Mouse (Mus musculus): ENCODE data around the gene Tmem117. TPM values are rescaled to one million over a fixed set of nuclear protein-coding genes. Genes with fewer than 3 reads are reported as not detected.

Gene Tmem117
- polyA plus RNA-seq, 1 experiment from 2014 or later = 16.1 TPM

- ATAC-seq (ENCODE audit: low FRiP score) = no peak
- no peaks in the 10 kb centered on the region for H3K27me3 ChIP-seq (ENCODE audit: control insufficient read depth, insufficient read depth, low read length)
- H3K36me3 ChIP-seq (replicated peaks; ENCODE audit: control insufficient read depth, insufficient read depth) = no peaks in the 10 kb centered on the region
- no peak overlapping the region for H3K4me2 ChIP-seq (replicated peaks)
- no peak overlapping the region for H3K9ac ChIP-seq
- no peaks in the 10 kb centered on the region for H3K9me3 ChIP-seq (ENCODE audit: control insufficient read depth, low read length)
- WGBS = 72% methylated on average over 13 of the region's 13 CpGs
- no peak overlapping the region for H3K4me3 ChIP-seq (replicated peaks; ENCODE audit: low read length)
- DNase-seq (ENCODE audit: low spot score) = no peak
- H3K4me1 ChIP-seq (replicated peaks; ENCODE audit: control insufficient read depth, insufficient read depth, low read length) = no peaks in the 10 kb centered on the region
- H3K27ac ChIP-seq = no peak overlapping the region
Measured at GRCm38 (mm10) chr15:94968403-94969180, 339.6 kb downstream of the Tmem117 start.

- Histone ChIP-seq H3K36me3 (replicated peaks; ENCODE audit: control insufficient read depth, insufficient read depth) (no peaks in the 10 kb centered on the region), H3K4me3 (replicated peaks; ENCODE audit: low read length) (no peak overlapping the region), H3K4me1 (replicated peaks; ENCODE audit: control insufficient read depth, insufficient read depth, low read length) (no peaks in the 10 kb centered on the region), H3K9ac (no peak overlapping the region), H3K9me3 (ENCODE audit: control insufficient read depth, low read length) (no peaks in the 10 kb centered on the region), H3K27me3 (ENCODE audit: control insufficient read depth, insufficient read depth, low read length) (no peaks in the 10 kb centered on the region), H3K27ac (no peak overlapping the region), H3K4me2 (replicated peaks) (no peak overlapping the region)
- 86% methylated on average over 4 of the region's 4 CpGs for WGBS
- ATAC-seq (ENCODE audit: low FRiP score) = no peak
- DNase-seq (ENCODE audit: low spot score) = no peak
Measured at GRCm38 (mm10) chr15:94981798-94982197, 352.8 kb downstream of the Tmem117 start.

- H3K4me1 ChIP-seq (replicated peaks; ENCODE audit: control insufficient read depth, insufficient read depth, low read length) = no peaks in the 10 kb centered on the region
- no peak overlapping the region for H3K27ac ChIP-seq
- no peak for ATAC-seq (ENCODE audit: low FRiP score)
- no peak for DNase-seq (ENCODE audit: low spot score)
- H3K4me2 ChIP-seq (replicated peaks) = no peak overlapping the region
- WGBS = 86% methylated on average over 9 of the region's 9 CpGs
- H3K4me3 ChIP-seq (replicated peaks; ENCODE audit: low read length) = no peak overlapping the region
- H3K9ac ChIP-seq = no peak overlapping the region
- no peaks in the 10 kb centered on the region for H3K9me3 ChIP-seq (ENCODE audit: control insufficient read depth, low read length)
- no peaks in the 10 kb centered on the region for H3K36me3 ChIP-seq (replicated peaks; ENCODE audit: control insufficient read depth, insufficient read depth)
- no peaks in the 10 kb centered on the region for H3K27me3 ChIP-seq (ENCODE audit: control insufficient read depth, insufficient read depth, low read length)
Measured at GRCm38 (mm10) chr15:94995352-94995751, 366.3 kb downstream of the Tmem117 start.

GRCm38 (mm10) chr15:95005121-95005824 lies 376.2 kb downstream of the Tmem117 start:
- H3K9ac ChIP-seq = no peak overlapping the region
- no peaks in the 10 kb centered on the region for H3K9me3 ChIP-seq (ENCODE audit: control insufficient read depth, low read length)
- H3K27me3 ChIP-seq (ENCODE audit: control insufficient read depth, insufficient read depth, low read length) = no peaks in the 10 kb centered on the region
- 0 out of 2 replicates have a peak overlapping the region, but pooled peaks have one; percentile 39 for H3K27ac ChIP-seq
- H3K4me2 ChIP-seq (replicated peaks) = no peak overlapping the region
- no peaks in the 10 kb centered on the region for H3K36me3 ChIP-seq (replicated peaks; ENCODE audit: control insufficient read depth, insufficient read depth)
- WGBS = 54% methylated on average over 8 of the region's 8 CpGs
- DNase-seq (ENCODE audit: low spot score) = no peak
- no peaks in the 10 kb centered on the region; the same call in 1 of the 2 replicates for H3K4me1 ChIP-seq (replicated peaks; ENCODE audit: control insufficient read depth, insufficient read depth, low read length)
- no peak overlapping the region for H3K4me3 ChIP-seq (replicated peaks; ENCODE audit: low read length)
- ATAC-seq (ENCODE audit: low FRiP score) = no peak

- H3K36me3 ChIP-seq (replicated peaks; ENCODE audit: control insufficient read depth, insufficient read depth) = no peaks in the 10 kb centered on the region
- H3K4me2 ChIP-seq (replicated peaks) = no peak overlapping the region
- no peak overlapping the region for H3K9ac ChIP-seq
- WGBS = 90% methylated on average over 7 of the region's 7 CpGs
- DNase-seq (ENCODE audit: low spot score) (no peak), ATAC-seq (ENCODE audit: low FRiP score) (no peak)
- H3K4me1 ChIP-seq (replicated peaks; ENCODE audit: control insufficient read depth, insufficient read depth, low read length) = no peaks in the 10 kb centered on the region
- no peak overlapping the region for H3K27ac ChIP-seq
- H3K27me3 ChIP-seq (ENCODE audit: control insufficient read depth, insufficient read depth, low read length) = no peaks in the 10 kb centered on the region
- H3K4me3 ChIP-seq (replicated peaks; ENCODE audit: low read length) = no peak overlapping the region
- H3K9me3 ChIP-seq (ENCODE audit: control insufficient read depth, low read length) = no peaks in the 10 kb centered on the region
Measured at GRCm38 (mm10) chr15:95022251-95022650, 393.2 kb downstream of the Tmem117 start.

- Histone ChIP-seq H3K4me3 (replicated peaks; ENCODE audit: low read length) (no peak overlapping the region), H3K9ac (no peak overlapping the region), H3K4me1 (replicated peaks; ENCODE audit: control insufficient read depth, insufficient read depth, low read length) (0 out of 2 replicates have a peak, but pooled peaks cover 7% of the 10 kb centered on the region), H3K27me3 (ENCODE audit: control insufficient read depth, insufficient read depth, low read length) (no peaks in the 10 kb centered on the region), H3K9me3 (ENCODE audit: control insufficient read depth, low read length) (no peaks in the 10 kb centered on the region), H3K27ac (no peak overlapping the region), H3K4me2 (replicated peaks) (no peak overlapping the region), H3K36me3 (replicated peaks; ENCODE audit: control insufficient read depth, insufficient read depth) (no peaks in the 10 kb centered on the region)
- ATAC-seq (ENCODE audit: low FRiP score) (no peak), DNase-seq (ENCODE audit: low spot score) (no peak)
- WGBS = 90% methylated on average over 6 of the region's 6 CpGs
Measured at GRCm38 (mm10) chr15:95024401-95024800, 395.4 kb downstream of the Tmem117 start.

GRCm38 (mm10) chr15:95028862-95029486 lies 399.9 kb downstream of the Tmem117 start:
- ATAC-seq (ENCODE audit: low FRiP score) (no peak), DNase-seq (ENCODE audit: low spot score) (no peak)
- H3K9ac ChIP-seq = no peak overlapping the region
- H3K27me3 ChIP-seq (ENCODE audit: control insufficient read depth, insufficient read depth, low read length) = no peaks in the 10 kb centered on the region
- no peak overlapping the region for H3K4me2 ChIP-seq (replicated peaks)
- WGBS = 43% methylated on average over 13 of the region's 13 CpGs
- no peaks in the 10 kb centered on the region for H3K36me3 ChIP-seq (replicated peaks; ENCODE audit: control insufficient read depth, insufficient read depth)
- H3K4me3 ChIP-seq (replicated peaks; ENCODE audit: low read length) = no peak overlapping the region
- H3K9me3 ChIP-seq (ENCODE audit: control insufficient read depth, low read length) = no peaks in the 10 kb centered on the region
- H3K4me1 ChIP-seq (replicated peaks; ENCODE audit: control insufficient read depth, insufficient read depth, low read length) = 0 out of 2 replicates have a peak, but pooled peaks cover 7% of the 10 kb centered on the region
- H3K27ac ChIP-seq = no peak overlapping the region

- Histone ChIP-seq H3K27me3 (ENCODE audit: control insufficient read depth, insufficient read depth, low read length) (no peaks in the 10 kb centered on the region), H3K4me1 (replicated peaks; ENCODE audit: control insufficient read depth, insufficient read depth, low read length) (0 out of 2 replicates have a peak, but pooled peaks cover 7% of the 10 kb centered on the region), H3K9ac (no peak overlapping the region), H3K9me3 (ENCODE audit: control insufficient read depth, low read length) (no peaks in the 10 kb centered on the region), H3K4me3 (replicated peaks; ENCODE audit: low read length) (no peak overlapping the region), H3K4me2 (replicated peaks) (no peak overlapping the region), H3K36me3 (replicated peaks; ENCODE audit: control insufficient read depth, insufficient read depth) (no peaks in the 10 kb centered on the region), H3K27ac (no peak overlapping the region)
- DNase-seq (ENCODE audit: low spot score) (no peak), ATAC-seq (ENCODE audit: low FRiP score) (no peak)
- WGBS = 46% methylated on average over 5 of the region's 5 CpGs
Measured at GRCm38 (mm10) chr15:95029487-95029875, 400.4 kb downstream of the Tmem117 start.

GRCm38 (mm10) chr15:95042437-95042836 lies 413.4 kb downstream of the Tmem117 start:
- no peak overlapping the region for H3K9ac ChIP-seq
- H3K4me2 ChIP-seq (replicated peaks) = no peak overlapping the region
- no peak overlapping the region for H3K27ac ChIP-seq
- no peaks in the 10 kb centered on the region for H3K9me3 ChIP-seq (ENCODE audit: control insufficient read depth, low read length)
- DNase-seq (ENCODE audit: low spot score) = no peak
- no peak overlapping the region for H3K4me3 ChIP-seq (replicated peaks; ENCODE audit: low read length)
- ATAC-seq (ENCODE audit: low FRiP score) = no peak
- no peaks in the 10 kb centered on the region for H3K4me1 ChIP-seq (replicated peaks; ENCODE audit: control insufficient read depth, insufficient read depth, low read length)
- 84% methylated on average over 9 of the region's 9 CpGs for WGBS
- no peaks in the 10 kb centered on the region for H3K36me3 ChIP-seq (replicated peaks; ENCODE audit: control insufficient read depth, insufficient read depth)
- no peaks in the 10 kb centered on the region for H3K27me3 ChIP-seq (ENCODE audit: control insufficient read depth, insufficient read depth, low read length)

All from hindbrain, embryonic 14.5 days (tissue).